Mouse (Mus musculus) heart, adult 2 months (tissue): Measurements from ENCODE around the gene Il1rapl2.

Experiments used
- CTCF ChIP-seq: fragments of 200-600 bp; IDR thresholded peaks from 2 replicates; pipeline ENCODE4 v1.8.1; 2022; ENCODE audit warnings: antibody characterized with exemption, mild to moderate bottlenecking, moderate library complexity
- POLR2A ChIP-seq: fragments of 200-500 bp; IDR thresholded peaks from 2 replicates; pipeline ENCODE4 v1.6.1; 2011; ENCODE audit warnings: mild to moderate bottlenecking, low read depth, low read length, control low read depth; ENCODE audit not compliant: insufficient read depth

- TF ChIP-seq CTCF (no peak), POLR2A (no peak)
Measured at GRCm38 (mm10) chrX:137926835-137927234, 356.4 kb downstream of the Il1rapl2 start.
